Mouse (Mus musculus): ENCODE measurements at regions not wholly inside any gene's neighbourhood (a gene's known extent, or its start where the extent isn't known, plus 50 kb on each side); places are given as distances from the start of the nearest gene placed in this dataset.

GRCm38 (mm10) chr6:117646628-117647027 is 194.4 kb upstream of the Zfp637 start:
- WGBS: 57% methylated on average over 8 of the region's 8 CpGs
- DNase-seq (ENCODE audit: low spot score): no peak
- Histone ChIP-seq H3K36me3 (replicated peaks) (no peaks in the 10 kb centered on the region), H3K9me3 (no peaks in the 10 kb centered on the region), H3K27ac (replicated peaks) (peak overlapping the region; percentile 61), H3K27me3 (replicated peaks; ENCODE audit: low read depth, poor library complexity, severe bottlenecking) (no peaks in the 10 kb centered on the region), H3K4me1 (peaks cover 10% of the 10 kb centered on the region; the same call in 1 of the 2 replicates), H3K4me3 (no peak overlapping the region)

GRCm38 (mm10) chr6:117650541-117650940 is 190.4 kb upstream of the Zfp637 start:
- H3K36me3 ChIP-seq (replicated peaks): no peaks in the 10 kb centered on the region
- no peak overlapping the region for H3K27ac ChIP-seq (replicated peaks)
- H3K9me3 ChIP-seq: no peaks in the 10 kb centered on the region
- peaks cover 30% of the 10 kb centered on the region for H3K4me1 ChIP-seq
- H3K27me3 ChIP-seq (replicated peaks; ENCODE audit: low read depth, poor library complexity, severe bottlenecking): no peaks in the 10 kb centered on the region
- 87% methylated on average over 5 of the region's 5 CpGs for WGBS
- no peak for DNase-seq (ENCODE audit: low spot score)
- no peak overlapping the region for H3K4me3 ChIP-seq

- WGBS: 91% methylated on average over 4 of the region's 4 CpGs
- peaks cover 27% of the 10 kb centered on the region for H3K4me1 ChIP-seq
Observed at GRCm38 (mm10) chr6:117651551-117651950, 189.4 kb upstream of the Zfp637 start.

GRCm38 (mm10) chr6:117652012-117652411 is 189.0 kb upstream of the Zfp637 start:
- H3K27ac ChIP-seq (replicated peaks): peak overlapping the region; percentile 42
- DNase-seq (ENCODE audit: low spot score): no peak
- H3K4me1 ChIP-seq: peaks cover 22% of the 10 kb centered on the region
- no peak overlapping the region for H3K4me3 ChIP-seq
- H3K36me3 ChIP-seq (replicated peaks): no peaks in the 10 kb centered on the region
- H3K27me3 ChIP-seq (replicated peaks; ENCODE audit: low read depth, poor library complexity, severe bottlenecking): no peaks in the 10 kb centered on the region
- H3K9me3 ChIP-seq: no peaks in the 10 kb centered on the region
- 54% methylated on average over 3 of the region's 3 CpGs for WGBS

More at GRCm38 (mm10) chr6:117651551-117651950, 189.4 kb upstream of the Zfp637 start:
- Histone ChIP-seq H3K36me3 (replicated peaks) (no peaks in the 10 kb centered on the region), H3K27me3 (replicated peaks; ENCODE audit: low read depth, poor library complexity, severe bottlenecking) (no peaks in the 10 kb centered on the region), H3K27ac (replicated peaks) (no peak overlapping the region), H3K9me3 (no peaks in the 10 kb centered on the region), H3K4me3 (no peak overlapping the region)
- DNase-seq (ENCODE audit: low spot score): no peak

- no peak overlapping the region for H3K4me3 ChIP-seq
- no peaks in the 10 kb centered on the region for H3K27me3 ChIP-seq (replicated peaks; ENCODE audit: low read depth, poor library complexity, severe bottlenecking)
- H3K4me1 ChIP-seq: peaks cover 27% of the 10 kb centered on the region
- H3K36me3 ChIP-seq (replicated peaks): no peaks in the 10 kb centered on the region
- 0 out of 2 replicates have a peak overlapping the region, but pooled peaks have one; percentile 35 for H3K27ac ChIP-seq (replicated peaks)
- DNase-seq (ENCODE audit: low spot score): no peak
- 77% methylated on average over 9 of the region's 9 CpGs for WGBS
- no peaks in the 10 kb centered on the region for H3K9me3 ChIP-seq
Observed at GRCm38 (mm10) chr6:117652917-117653316, 188.1 kb upstream of the Zfp637 start.

GRCm38 (mm10) chr6:117653886-117654425 is 187.0 kb upstream of the Zfp637 start:
- WGBS: 80% methylated on average over 15 of the region's 15 CpGs
- Histone ChIP-seq H3K4me1 (peaks cover 36% of the 10 kb centered on the region), H3K27me3 (replicated peaks; ENCODE audit: low read depth, poor library complexity, severe bottlenecking) (no peaks in the 10 kb centered on the region), H3K36me3 (replicated peaks) (no peaks in the 10 kb centered on the region), H3K27ac (replicated peaks) (no peak overlapping the region), H3K4me3 (no peak overlapping the region), H3K9me3 (no peaks in the 10 kb centered on the region)
- DNase-seq (ENCODE audit: low spot score): no peak

- no peak for DNase-seq (ENCODE audit: low spot score)
- Histone ChIP-seq H3K9me3 (no peaks in the 10 kb centered on the region), H3K4me1 (peaks cover 36% of the 10 kb centered on the region), H3K4me3 (no peak overlapping the region), H3K27ac (replicated peaks) (no peak overlapping the region), H3K36me3 (replicated peaks) (no peaks in the 10 kb centered on the region), H3K27me3 (replicated peaks; ENCODE audit: low read depth, poor library complexity, severe bottlenecking) (no peaks in the 10 kb centered on the region)
- WGBS: 83% methylated on average over 4 of the region's 4 CpGs
Observed at GRCm38 (mm10) chr6:117655986-117656385, 185.0 kb upstream of the Zfp637 start.

DNA sequence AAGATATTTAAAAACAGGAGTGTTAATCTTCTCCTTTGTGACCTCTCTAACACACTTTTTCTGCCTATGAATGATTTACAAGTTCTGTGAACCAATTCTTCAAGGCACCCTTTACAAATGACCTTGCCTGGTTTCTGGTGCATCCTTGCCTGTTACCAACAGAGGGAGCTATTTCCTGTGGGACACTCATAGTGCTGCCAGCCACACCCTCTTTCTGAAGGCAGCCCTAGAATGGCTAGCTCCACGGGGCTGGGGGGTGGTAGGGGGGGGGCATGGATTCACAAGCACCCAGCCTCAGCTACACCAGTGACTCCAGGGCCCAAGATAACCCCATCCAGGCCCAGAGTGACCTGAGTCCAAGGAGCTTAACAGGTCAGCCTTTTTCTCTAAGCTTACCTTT is 180.4 kb upstream of the Zfp637 start:
- Histone ChIP-seq H3K27me3 (replicated peaks; ENCODE audit: low read depth, poor library complexity, severe bottlenecking) (no peaks in the 10 kb centered on the region), H3K36me3 (replicated peaks) (no peaks in the 10 kb centered on the region), H3K4me3 (no peak overlapping the region), H3K4me1 (peaks cover 27% of the 10 kb centered on the region), H3K27ac (replicated peaks) (no peak overlapping the region), H3K9me3 (no peaks in the 10 kb centered on the region)
- DNase-seq (ENCODE audit: low spot score): peak; percentile 42
- WGBS: 6% methylated on average over 1 of the region's 1 CpGs

- H3K9me3 ChIP-seq: no peaks in the 10 kb centered on the region
- 88% methylated on average over 1 of the region's 1 CpGs for WGBS
- H3K36me3 ChIP-seq (replicated peaks): no peaks in the 10 kb centered on the region
- H3K27me3 ChIP-seq (replicated peaks; ENCODE audit: low read depth, poor library complexity, severe bottlenecking): no peaks in the 10 kb centered on the region
- H3K27ac ChIP-seq (replicated peaks): no peak overlapping the region
- no peak overlapping the region for H3K4me3 ChIP-seq
- H3K4me1 ChIP-seq: peaks cover 25% of the 10 kb centered on the region
- no peak for DNase-seq (ENCODE audit: low spot score)
Observed at GRCm38 (mm10) chr6:117662635-117663034, 178.3 kb upstream of the Zfp637 start.

- peak overlapping the region; percentile 85 for H3K27ac ChIP-seq (replicated peaks)
- 55% methylated on average over 3 of the region's 3 CpGs for WGBS
- H3K27me3 ChIP-seq (replicated peaks; ENCODE audit: low read depth, poor library complexity, severe bottlenecking): no peaks in the 10 kb centered on the region
- H3K36me3 ChIP-seq (replicated peaks): no peaks in the 10 kb centered on the region
- no peak for DNase-seq (ENCODE audit: low spot score)
- H3K4me1 ChIP-seq: peaks cover 37% of the 10 kb centered on the region
- H3K4me3 ChIP-seq: no peak overlapping the region
- no peaks in the 10 kb centered on the region for H3K9me3 ChIP-seq
Observed at GRCm38 (mm10) chr6:117670337-117670736, 170.6 kb upstream of the Zfp637 start.

DNA sequence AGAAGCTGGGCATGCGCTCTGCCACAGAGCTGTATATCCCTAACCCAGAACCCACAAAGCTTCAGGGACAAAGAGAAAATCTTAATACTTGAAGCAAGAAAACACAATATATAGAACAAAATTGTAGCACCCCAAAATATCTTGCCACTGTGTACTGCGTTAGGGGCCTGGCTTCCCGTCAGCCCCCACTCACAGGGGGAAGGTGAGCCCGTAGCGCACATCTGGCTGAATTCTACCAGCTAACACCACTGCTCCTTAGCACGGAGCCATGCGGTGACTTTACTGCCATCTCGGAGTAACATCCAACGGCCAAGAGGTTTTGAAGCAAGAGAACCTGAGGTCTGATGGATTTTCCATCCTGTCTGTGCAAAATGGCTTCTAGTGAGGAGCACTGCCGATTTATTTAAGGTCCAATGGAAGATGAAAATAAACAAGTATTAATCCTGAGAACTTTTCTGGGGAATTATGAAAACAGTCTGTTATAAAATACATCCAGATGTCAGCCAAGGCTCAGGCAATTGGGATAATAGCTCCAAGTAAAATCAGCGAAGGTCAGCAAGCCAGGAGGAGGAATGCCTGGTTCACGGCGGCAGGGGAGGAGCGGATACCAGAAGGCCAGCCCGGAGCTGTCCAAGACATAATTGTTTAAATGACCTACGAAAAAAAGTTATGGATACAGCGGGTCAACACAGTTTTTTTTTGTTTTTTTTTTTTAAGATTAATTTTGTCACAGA is 170.0 kb upstream of the Zfp637 start:
- no peaks in the 10 kb centered on the region for H3K27me3 ChIP-seq (replicated peaks; ENCODE audit: low read depth, poor library complexity, severe bottlenecking)
- peaks cover 43% of the 10 kb centered on the region for H3K4me1 ChIP-seq
- peak overlapping the region; percentile 85 for H3K27ac ChIP-seq (replicated peaks)
- DNase-seq (ENCODE audit: low spot score): peak; percentile 79
- H3K9me3 ChIP-seq: no peaks in the 10 kb centered on the region
- H3K36me3 ChIP-seq (replicated peaks): no peaks in the 10 kb centered on the region
- no peak overlapping the region for H3K4me3 ChIP-seq
- 41% methylated on average over 17 of the region's 17 CpGs for WGBS

DNA sequence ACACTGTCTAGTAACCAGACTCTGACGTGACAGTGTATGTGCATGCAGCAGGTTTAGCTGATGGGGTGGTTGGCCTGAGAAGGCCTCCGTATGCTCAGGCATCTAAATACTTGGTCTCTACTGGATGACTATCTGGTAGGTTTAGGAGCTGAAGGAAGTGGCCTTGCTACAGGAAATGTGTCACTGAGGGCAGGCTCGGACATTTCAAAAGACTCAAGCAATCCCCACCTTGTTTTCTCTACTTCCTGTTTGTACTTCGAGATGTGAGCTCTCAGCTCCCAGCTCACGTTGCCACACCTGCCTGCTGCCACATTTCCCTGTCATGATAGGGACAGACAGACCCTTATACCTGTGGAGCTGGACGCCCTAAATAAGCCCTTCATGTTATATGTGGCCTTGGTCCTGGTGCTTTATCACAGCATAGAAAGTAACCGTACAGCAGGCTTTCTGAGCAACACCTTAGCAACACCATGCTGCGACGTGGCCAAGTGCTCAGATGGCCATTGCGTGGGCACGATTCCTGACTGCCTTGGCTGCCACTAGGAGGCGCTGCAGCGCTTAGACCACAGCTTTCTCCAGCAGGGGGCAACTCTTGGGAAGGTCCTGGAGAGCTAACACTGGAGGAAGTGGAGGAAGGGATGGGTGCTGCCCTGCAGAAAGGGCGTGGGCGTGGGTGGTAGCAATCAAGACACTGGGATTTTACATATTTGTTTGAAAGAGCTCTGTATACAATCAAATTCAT is 165.8 kb upstream of the Zfp637 start:
- 58% methylated on average over 15 of the region's 15 CpGs for WGBS
- peak; percentile 78 for DNase-seq (ENCODE audit: low spot score)
- peaks cover 65% of the 10 kb centered on the region for H3K4me1 ChIP-seq
- no peak overlapping the region for H3K4me3 ChIP-seq
- H3K9me3 ChIP-seq: no peaks in the 10 kb centered on the region
- no peaks in the 10 kb centered on the region for H3K27me3 ChIP-seq (replicated peaks; ENCODE audit: low read depth, poor library complexity, severe bottlenecking)
- no peaks in the 10 kb centered on the region for H3K36me3 ChIP-seq (replicated peaks)
- peak overlapping the region; percentile 70 for H3K27ac ChIP-seq (replicated peaks)

Data from embryonic facial prominence, embryonic 10.5 days (tissue).